Mouse (Mus musculus) urinary bladder, postnatal 10 days (tissue): ENCODE results near the gene Gm45208.
"Not testable (repeated sequence)": the region's sequence is repeated elsewhere in the genome, so short reads cannot be mapped to it uniquely, and the experiment has no call there.

Experiments
- DNase-seq: peaks from one replicate; pipeline ENCODE4 v3.0.0; 2022; ENCODE audit warnings: low spot score

The Gm45208 gene

GRCm38 (mm10) chrX:7721514-7722281 is at the start of gene Gm45208:
Gm45208 (plus strand) TSS chrX:7722245.
- peak; percentile 14 for DNase-seq

- DNase-seq: no peak
Observed at GRCm38 (mm10) chrX:7672739-7673138, 49.3 kb upstream of the Gm45208 start.

GRCm38 (mm10) chrX:7673578-7674281 is 48.3 kb upstream of the Gm45208 start:
- no peak for DNase-seq

- no peak for DNase-seq
Observed at GRCm38 (mm10) chrX:7674284-7675000, 47.6 kb upstream of the Gm45208 start.

GRCm38 (mm10) chrX:7675001-7675380 is 47.1 kb upstream of the Gm45208 start:
- no peak for DNase-seq

GRCm38 (mm10) chrX:7678986-7679385 is 43.1 kb upstream of the Gm45208 start:
- no peak for DNase-seq

GRCm38 (mm10) chrX:7679405-7680056 is 42.5 kb upstream of the Gm45208 start:
- DNase-seq: no peak

- no peak for DNase-seq
Observed at GRCm38 (mm10) chrX:7680057-7680412, 42.0 kb upstream of the Gm45208 start.

- DNase-seq: no peak
Observed at GRCm38 (mm10) chrX:7680864-7681263, 41.2 kb upstream of the Gm45208 start, which contains the start of gene Magix. Magix (minus strand) TSS chrX:7681251.

GRCm38 (mm10) chrX:7688321-7688720 is 33.7 kb upstream of the Gm45208 start:
- no peak for DNase-seq

GRCm38 (mm10) chrX:7690486-7690885 is 31.6 kb upstream of the Gm45208 start:
- no peak for DNase-seq

GRCm38 (mm10) chrX:7692862-7693261 is 29.2 kb upstream of the Gm45208 start:
- no peak for DNase-seq

- no peak for DNase-seq
Observed at GRCm38 (mm10) chrX:7696520-7696919, 25.5 kb upstream of the Gm45208 start.

- DNase-seq: peak; percentile 13
Observed at GRCm38 (mm10) chrX:7696954-7697381, 25.1 kb upstream of the Gm45208 start, which contains the start of gene Gpkow. Gpkow (plus strand) TSS chrX:7697131.

- DNase-seq: not testable (repeated sequence)
Observed at GRCm38 (mm10) chrX:7713764-7714134, 8.3 kb upstream of the Gm45208 start.

GRCm38 (mm10) chrX:7714135-7714899 is 7.7 kb upstream of the Gm45208 start, which contains the start of gene Wdr45:
Wdr45 (plus strand) TSS chrX:7714333.
- peak; percentile 59 for DNase-seq

GRCm38 (mm10) chrX:7716058-7716457 is 6.0 kb upstream of the Gm45208 start:
- DNase-seq: not testable (repeated sequence)

- no peak for DNase-seq
Observed at GRCm38 (mm10) chrX:7722282-7722611, 202 bp downstream of the Gm45208 start.

GRCm38 (mm10) chrX:7722691-7723090 is 646 bp downstream of the Gm45208 start:
- no peak for DNase-seq

- DNase-seq: no peak
Observed at GRCm38 (mm10) chrX:7724135-7724534, 2.1 kb downstream of the Gm45208 start.

GRCm38 (mm10) chrX:7725841-7726240 is 3.8 kb downstream of the Gm45208 start:
- no peak for DNase-seq
